Mouse (Mus musculus): ENCODE results near the gene Hist2h2ab. TPM values are rescaled to one million over a fixed set of nuclear protein-coding genes. Genes with fewer than 3 reads are reported as not detected.
"Not testable (repeated sequence)": the region's sequence is repeated elsewhere in the genome, so short reads cannot be mapped to it uniquely, and the experiment has no call there.

Hist2h2ab gene
- polyA plus RNA-seq, 1 experiment from 2014 or later = 0.46 TPM

DNA sequence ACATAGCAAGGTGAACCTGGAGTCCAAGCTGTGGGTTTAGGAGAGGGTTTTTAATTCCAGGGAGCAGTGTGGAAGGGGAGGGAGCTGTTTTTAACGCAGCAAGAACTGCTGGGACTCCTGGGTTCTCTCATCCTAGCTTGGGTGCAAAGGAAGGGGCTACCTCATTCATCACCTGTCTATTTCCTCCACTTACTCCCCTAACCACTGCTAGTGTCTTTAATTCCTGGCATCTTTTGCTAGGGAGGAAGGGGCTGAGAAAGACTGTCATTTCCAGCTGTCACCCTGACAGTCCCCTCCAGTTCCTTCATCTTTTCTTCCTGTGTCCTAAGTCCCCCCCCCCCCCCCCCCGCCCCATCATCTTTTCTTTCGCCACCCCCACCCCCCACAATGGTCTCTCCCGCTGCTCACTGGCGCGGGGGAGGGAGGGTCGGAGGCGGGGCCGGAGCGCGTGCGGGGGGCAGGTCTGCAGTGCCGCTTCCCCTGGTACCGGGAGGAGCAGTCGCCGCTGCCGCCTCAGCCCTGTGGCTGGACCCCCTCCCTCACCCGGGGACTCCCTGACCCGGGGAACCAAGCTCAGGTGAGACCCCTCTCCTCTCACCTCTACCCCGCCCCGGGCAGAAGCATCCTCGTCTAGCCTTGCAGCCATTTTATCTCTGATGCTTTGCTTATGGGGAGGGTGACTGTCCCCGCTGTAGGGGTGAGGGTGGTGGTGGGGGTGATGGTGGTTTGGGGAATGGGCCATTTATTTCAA lies 38.8 kb upstream of the Hist2h2ab start, which contains the start of gene Sv2a:
Sv2a (plus strand) TSS at position 425 of the 751 bp plus-strand sequence.
- H3K4me1 ChIP-seq = peaks cover 25% of the 10 kb centered on the region
- H3K27ac ChIP-seq (replicated peaks) = peak within 1 kb of the TSS; percentile 70
- H3K4me3 ChIP-seq = peak within 1 kb of the TSS; percentile 60
- under 1% methylated on average over 11 of the region's 23 CpGs for WGBS
- H3K9ac ChIP-seq (replicated peaks) = peak within 1 kb of the TSS; percentile 73
- H3K36me3 ChIP-seq = peaks cover 28% of the 10 kb centered on the region
- no peaks in the 10 kb centered on the region for H3K9me3 ChIP-seq
- ATAC-seq (replicated peaks) = peak; percentile 62
- peak within 1 kb of the TSS; percentile 67 for H3K4me2 ChIP-seq (replicated peaks)
- H3K27me3 ChIP-seq = no peaks in the 10 kb centered on the region

DNA sequence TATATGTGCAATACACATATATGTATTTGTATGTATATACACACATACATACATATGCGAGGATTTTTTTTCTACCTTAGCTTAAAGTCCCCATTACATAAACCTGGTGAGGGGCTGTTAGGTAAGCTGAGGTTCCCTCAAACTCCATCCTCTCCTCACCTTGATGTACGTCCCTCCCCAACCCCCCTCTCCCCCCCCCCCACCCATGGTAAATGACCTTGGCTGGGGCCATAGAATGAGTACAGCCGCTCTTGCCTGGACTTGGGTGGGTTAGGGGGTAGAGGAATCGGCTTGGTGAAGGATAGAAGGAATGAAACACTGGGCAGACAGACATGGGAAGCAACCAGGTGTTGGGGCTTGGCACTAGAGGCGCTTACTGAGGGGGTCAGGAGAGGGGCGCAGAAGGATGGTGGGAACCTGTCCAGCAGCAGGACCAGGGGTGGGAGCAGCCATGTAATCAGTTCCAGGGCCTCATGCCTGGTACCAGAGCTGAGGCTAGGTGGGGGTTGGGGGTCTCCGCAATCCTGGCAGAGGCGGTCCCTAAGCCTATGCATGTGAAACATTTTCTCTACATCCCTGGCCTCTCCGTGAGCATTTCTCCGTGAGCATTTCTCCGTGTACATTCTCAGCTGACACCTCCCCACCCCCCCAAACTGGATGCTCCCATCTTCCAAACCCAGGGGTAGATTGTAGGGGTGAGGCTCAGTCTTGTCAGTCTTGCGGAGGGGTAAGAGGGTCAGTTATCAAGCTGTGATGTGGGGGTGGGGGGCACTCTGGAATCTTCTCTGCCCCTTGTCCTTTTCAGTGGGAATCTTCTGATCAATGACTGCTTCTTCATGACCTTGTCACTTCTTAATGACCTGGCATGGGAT lies 37.9 kb upstream of the Hist2h2ab start:
- Histone ChIP-seq H3K36me3 (peaks cover 20% of the 10 kb centered on the region), H3K4me3 (peak overlapping the region; percentile 60), H3K9ac (replicated peaks) (peak overlapping the region; percentile 73), H3K27me3 (no peaks in the 10 kb centered on the region), H3K4me1 (peaks cover 25% of the 10 kb centered on the region), H3K27ac (replicated peaks) (peak overlapping the region; percentile 70), H3K9me3 (no peaks in the 10 kb centered on the region), H3K4me2 (replicated peaks) (peak overlapping the region; percentile 67)
- 37% methylated on average over 12 of the region's 12 CpGs for WGBS
- ATAC-seq (replicated peaks) = peak; percentile 52; the same call in 1 of the 2 replicates

- peak overlapping the region; percentile 70; the same call in 1 of the 2 replicates for H3K27ac ChIP-seq (replicated peaks)
- H3K9me3 ChIP-seq = no peaks in the 10 kb centered on the region
- H3K9ac ChIP-seq (replicated peaks) = peak overlapping the region; percentile 73
- peaks cover 25% of the 10 kb centered on the region for H3K4me1 ChIP-seq
- peak overlapping the region; percentile 67 for H3K4me2 ChIP-seq (replicated peaks)
- no peak for ATAC-seq (replicated peaks)
- no peaks in the 10 kb centered on the region for H3K27me3 ChIP-seq
- H3K4me3 ChIP-seq = peak overlapping the region; percentile 60
- 30% methylated on average over 4 of the region's 4 CpGs for WGBS
- peaks cover 16% of the 10 kb centered on the region for H3K36me3 ChIP-seq
Measured at GRCm38 (mm10) chr3:96182382-96182776, 37.3 kb upstream of the Hist2h2ab start.

DNA sequence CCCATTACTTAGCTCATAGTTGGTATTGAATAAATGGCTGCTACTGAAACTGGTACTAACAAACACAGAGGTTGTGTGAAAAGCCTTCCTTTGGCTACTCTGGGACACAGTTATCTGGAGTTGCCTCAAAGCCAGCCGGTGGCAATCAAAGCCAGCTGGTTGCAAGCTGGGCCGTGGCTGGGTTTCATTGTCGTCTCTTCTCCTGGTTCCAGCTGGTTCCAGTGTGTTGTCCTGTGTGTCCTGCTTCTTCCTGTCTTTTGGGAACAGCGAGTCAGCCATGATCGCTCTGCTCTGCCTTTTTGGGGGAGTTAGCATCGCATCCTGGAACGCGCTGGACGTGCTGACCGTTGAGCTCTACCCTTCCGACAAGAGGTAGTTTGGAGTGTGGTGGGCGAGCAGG lies 26.7 kb upstream of the Hist2h2ab start:
- Histone ChIP-seq H3K4me1 (peaks cover 13% of the 10 kb centered on the region), H3K27me3 (no peaks in the 10 kb centered on the region), H3K36me3 (peaks cover 31% of the 10 kb centered on the region), H3K4me3 (no peak overlapping the region), H3K4me2 (replicated peaks) (no peak overlapping the region), H3K27ac (replicated peaks) (no peak overlapping the region), H3K9ac (replicated peaks) (no peak overlapping the region), H3K9me3 (no peaks in the 10 kb centered on the region)
- ATAC-seq (replicated peaks) = no peak
- WGBS = 68% methylated on average over 12 of the region's 12 CpGs

DNA sequence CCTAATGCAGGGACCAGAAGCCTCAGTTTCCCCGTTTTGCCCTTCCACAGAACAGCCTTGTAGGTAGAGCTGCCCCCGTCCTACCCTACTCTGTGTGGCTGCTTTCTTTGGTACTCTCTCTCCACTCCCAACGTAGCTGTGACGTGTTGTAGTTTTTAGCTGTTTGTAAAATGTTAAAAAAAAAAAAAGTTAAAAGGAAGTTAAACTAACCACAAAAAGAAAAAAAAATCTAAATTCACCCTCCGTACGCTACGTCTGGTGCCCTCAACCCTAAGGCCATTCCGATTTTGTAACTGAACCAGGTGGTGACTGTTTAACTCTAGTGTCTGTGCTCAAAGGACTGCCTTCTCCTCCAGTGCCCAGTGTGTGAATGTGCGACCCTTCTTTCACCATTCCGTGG lies 24.7 kb upstream of the Hist2h2ab start:
- no peak overlapping the region for H3K4me2 ChIP-seq (replicated peaks)
- H3K9ac ChIP-seq (replicated peaks) = no peak overlapping the region
- H3K36me3 ChIP-seq = peaks cover 23% of the 10 kb centered on the region
- H3K27ac ChIP-seq (replicated peaks) = no peak overlapping the region
- ATAC-seq (replicated peaks) = no peak
- 91% methylated on average over 10 of the region's 10 CpGs for WGBS
- H3K4me3 ChIP-seq = no peak overlapping the region
- H3K4me1 ChIP-seq = peaks cover 17% of the 10 kb centered on the region
- no peaks in the 10 kb centered on the region for H3K27me3 ChIP-seq
- no peaks in the 10 kb centered on the region for H3K9me3 ChIP-seq

GRCm38 (mm10) chr3:96195616-96196313 lies 23.9 kb upstream of the Hist2h2ab start:
- Histone ChIP-seq H3K9me3 (no peaks in the 10 kb centered on the region), H3K4me2 (replicated peaks) (peak overlapping the region; percentile 97; the same call in 1 of the 2 replicates), H3K4me3 (0 out of 2 replicates have a peak overlapping the region, but pooled peaks have one; percentile 87), H3K36me3 (peaks cover 15% of the 10 kb centered on the region), H3K27me3 (no peaks in the 10 kb centered on the region), H3K27ac (replicated peaks) (no peak overlapping the region), H3K9ac (replicated peaks) (no peak overlapping the region), H3K4me1 (peaks cover 17% of the 10 kb centered on the region)
- no peak for ATAC-seq (replicated peaks)
- WGBS = 93% methylated on average over 11 of the region's 11 CpGs

DNA sequence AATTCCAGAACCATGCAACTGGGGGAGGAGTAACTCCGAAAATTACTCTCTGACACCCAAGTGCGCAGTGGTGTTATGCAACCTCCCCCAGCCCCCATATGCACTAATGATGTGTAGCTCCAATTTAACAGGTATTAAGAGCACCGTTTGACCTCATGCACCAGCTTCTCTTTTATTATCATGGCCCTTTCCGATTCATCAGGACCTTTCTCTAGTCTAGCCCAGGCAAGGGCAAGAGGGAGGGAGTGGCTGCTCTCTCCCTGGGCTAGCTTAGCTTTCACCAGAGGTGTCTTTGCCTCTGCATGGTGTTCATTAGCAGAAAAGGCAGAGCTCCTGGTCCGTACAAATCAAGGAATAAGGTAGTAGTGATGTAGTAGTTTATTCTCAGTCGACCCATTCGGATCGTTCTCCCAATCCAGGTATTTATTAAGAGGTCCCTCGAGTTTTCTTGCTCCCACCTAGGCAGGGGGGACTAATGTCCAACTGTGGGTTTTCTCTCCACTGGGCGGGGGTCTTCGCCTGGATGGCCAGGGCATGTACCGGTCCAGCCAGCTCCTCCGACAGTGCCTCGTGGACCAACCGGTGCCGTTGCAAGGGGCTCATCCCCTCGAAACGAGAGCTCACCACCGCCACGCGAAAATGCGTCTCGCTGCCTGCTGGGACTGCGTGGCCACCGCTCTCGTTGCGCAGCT lies 23.1 kb upstream of the Hist2h2ab start:
- ATAC-seq (replicated peaks) = peak; percentile 7
- Histone ChIP-seq H3K4me2 (replicated peaks) (peak overlapping the region; percentile 97), H3K4me1 (peaks cover 17% of the 10 kb centered on the region), H3K4me3 (peak overlapping the region; percentile 87), H3K9ac (replicated peaks) (peak overlapping the region; percentile 93), H3K36me3 (peaks cover 12% of the 10 kb centered on the region), H3K27ac (replicated peaks) (peak overlapping the region; percentile 98), H3K9me3 (no peaks in the 10 kb centered on the region), H3K27me3 (no peaks in the 10 kb centered on the region)
- 20% methylated on average over 27 of the region's 27 CpGs for WGBS

DNA sequence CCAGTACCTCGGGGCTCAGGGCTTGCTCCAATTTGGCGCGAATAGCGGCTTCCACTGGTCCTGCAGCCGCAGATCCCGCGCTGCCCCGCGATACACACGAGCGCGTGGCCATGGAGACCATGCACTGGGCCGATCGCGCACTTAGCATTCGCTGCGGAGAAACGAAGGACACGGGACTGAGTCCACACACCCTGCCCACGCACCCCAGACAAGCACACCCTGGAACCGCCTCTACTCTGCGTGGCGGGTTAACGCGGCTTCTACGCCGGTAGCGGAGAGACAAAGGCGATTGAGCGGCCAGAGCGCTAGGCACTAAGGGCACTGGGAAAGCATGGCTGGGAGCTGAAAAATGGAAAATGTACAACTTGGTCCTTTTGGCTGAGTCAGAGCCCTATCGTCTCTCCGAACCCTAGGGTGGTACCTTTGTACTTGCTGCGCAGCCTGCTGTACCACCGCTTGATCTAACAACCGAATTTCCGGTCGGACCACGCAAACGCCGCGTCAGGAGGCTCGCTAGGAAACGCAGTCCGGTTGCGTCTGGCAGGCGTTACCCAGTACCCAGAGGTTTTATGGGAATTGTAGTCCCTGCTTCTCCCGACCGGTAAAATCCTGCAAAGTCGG lies 22.4 kb upstream of the Hist2h2ab start:
- under 1% methylated on average over 50 of the region's 50 CpGs for WGBS
- ATAC-seq (replicated peaks) = peak; percentile 96

GRCm38 (mm10) chr3:96198181-96198580 lies 21.5 kb upstream of the Hist2h2ab start:
- 1% methylated on average over 6 of the region's 6 CpGs for WGBS
- H3K27ac ChIP-seq (replicated peaks) = peak overlapping the region; percentile 7; the same call in 1 of the 2 replicates
- peak overlapping the region; percentile 25; the same call in 1 of the 2 replicates for H3K9ac ChIP-seq (replicated peaks)
- peaks cover 4% of the 10 kb centered on the region for H3K36me3 ChIP-seq
- peak overlapping the region; percentile 97 for H3K4me2 ChIP-seq (replicated peaks)
- peak overlapping the region; percentile 87 for H3K4me3 ChIP-seq
- H3K4me1 ChIP-seq = peaks cover 17% of the 10 kb centered on the region
- ATAC-seq (replicated peaks) = peak; percentile 34
- H3K9me3 ChIP-seq = no peaks in the 10 kb centered on the region
- H3K27me3 ChIP-seq = no peaks in the 10 kb centered on the region

More for the DNA sequence above, 22.4 kb upstream of the Hist2h2ab start:
- peak overlapping the region; percentile 87 for H3K4me3 ChIP-seq
- peaks cover 8% of the 10 kb centered on the region for H3K36me3 ChIP-seq
- H3K9me3 ChIP-seq = no peaks in the 10 kb centered on the region
- peak overlapping the region; percentile 97 for H3K4me2 ChIP-seq (replicated peaks)
- H3K27me3 ChIP-seq = no peaks in the 10 kb centered on the region
- peak overlapping the region; percentile 93 for H3K9ac ChIP-seq (replicated peaks)
- peaks cover 17% of the 10 kb centered on the region for H3K4me1 ChIP-seq
- H3K27ac ChIP-seq (replicated peaks) = peak overlapping the region; percentile 98

- not testable (repeated sequence) for H3K27me3 ChIP-seq; H3K36me3 ChIP-seq; H3K27ac ChIP-seq (replicated peaks); H3K4me3 ChIP-seq; H3K9ac ChIP-seq (replicated peaks); H3K9me3 ChIP-seq; ATAC-seq (replicated peaks)
- H3K4me2 ChIP-seq (replicated peaks) = peak overlapping the region; percentile 97
- WGBS = 27% methylated on average over 8 of the region's 8 CpGs
- H3K4me1 ChIP-seq = peaks cover 17% of the 10 kb centered on the region
Measured at GRCm38 (mm10) chr3:96198601-96199251, 20.9 kb upstream of the Hist2h2ab start.

All from forebrain, embryonic 15.5 days (tissue).